Mouse (Mus musculus) liver, adult 2 months (tissue): ENCODE measurements at regions not wholly inside any gene's neighbourhood (a gene's known extent, or its start where the extent isn't known, plus 50 kb on each side); places are given as distances from the start of the nearest gene placed in this dataset.

Source experiments
- CTCF ChIP-seq: fragments of 200-500 bp; IDR thresholded peaks from 2 replicates; pipeline ENCODE4 v1.5.1; 2011; ENCODE audit warnings: low read depth, low read length, control low read depth
- POLR2A ChIP-seq: fragments of 200-500 bp; IDR thresholded peaks from 2 replicates; pipeline ENCODE4 v1.6.1; 2011; ENCODE audit warnings: low read length, control low read depth; ENCODE audit not compliant: insufficient read depth; ENCODE audit errors: extremely low read depth

GRCm38 (mm10) chr14:59066456-59067220, 76.1 kb downstream of the 1700129C05Rik start:
- no peak for TF ChIP-seq CTCF
- no peak for TF ChIP-seq POLR2A
